In genomic region chr7:99355731-99356131, GRCm38 (mm10) we compare ENCODE assay signal across 9 mouse cellular contexts. TPM values are rescaled to one million over a fixed set of nuclear protein-coding genes. Genes with fewer than 3 reads are reported as not detected.
DNase-seq lines count a peak whose midpoint lies in the region; TF ChIP-seq lines count a peak whose summit lies in the region.
"Had no signal": no experiment of that assay in that cellular context is flagged by ENCODE, and none has a peak within 500 bp of the region (broad histone marks: within the 10 kb centered on the region; RNA-seq: fewer than 3 reads in every experiment).

No protein-coding gene starts in this region.

- peak overlapping the region; percentile 83 for H3K27ac ChIP-seq in layer of hippocampus, adult 2 months

- intact Hi-C loops in heart, postnatal 36 days (cut with DNase I): no loop called here

- DNase-seq in urinary bladder, adult 2 months (ENCODE audit: low spot score): peak; percentile 32
- DNase-seq in urinary bladder, postnatal 10 days (ENCODE audit: low spot score): no peak
- DNase-seq in frontal cortex, adult 2 months (ENCODE audit: extremely low spot score in 1 of 2, low spot score in 1 of 2): peak; percentile 67 to 85
- DNase-seq in heart, postnatal 36 days: peak; percentile 74 to 78
- peak; percentile 55 to 74 for DNase-seq in layer of hippocampus, adult 2 months (ENCODE audit: low spot score in 2 of 2)
- peak; percentile 71 for DNase-seq in lung, adult 2 months
- peak; percentile 79 for DNase-seq in retina, embryonic 14.5 days (ENCODE audit: low spot score)
- DNase-seq in thymus, postnatal 25 days: no peak

- peak overlapping the region; percentile 17 for H3K4me3 ChIP-seq in layer of hippocampus, adult 2 months
- no peak overlapping the region for H3K4me3 ChIP-seq in lung, adult 2 months (replicated peaks; ENCODE audit: extremely low read depth, low read depth, low read length)

- TF ChIP-seq POLR2A in lung, adult 2 months (IDR thresholded peaks at IDR 0.05; ENCODE audit: borderline replicate concordance, extremely low read depth, low read depth, low read length): no peak; the same call in 1 of the 2 replicates

- no peak for TF ChIP-seq CTCF in layer of hippocampus, adult 2 months (conservative IDR thresholded peaks at IDR 0.05)
- no peak for TF ChIP-seq CTCF in lung, adult 2 months (IDR thresholded peaks at IDR 0.05; ENCODE audit: insufficient read depth, low read length)

- WGBS in lung, adult 2 months: 27% methylated on average over 7 of the region's 7 CpGs

- peaks cover 31% of the 10 kb centered on the region for H3K4me1 ChIP-seq in lung, adult 2 months (ENCODE audit: control insufficient read depth, insufficient read depth, low read length)

RNA-seq across cellular contexts. Expression of gene Serpinh1, which starts 2.7 kb away (rescaled TPM):
- 473 and 550 TPM in 2 replicates for polyA plus RNA-seq in urinary bladder, adult 2 months (2012; rRNA removed)
- 27.5 and 31.8 TPM in 2 replicates for polyA plus RNA-seq in frontal cortex, adult 2 months (2012; rRNA removed)
- total RNA-seq in heart, postnatal 36 days (2021): 100 to 1,000 TPM; 241 to 339 TPM
- 10 to 100 TPM; 20.7 to 21.1 TPM for total RNA-seq in layer of hippocampus, adult 2 months (2021)
- 364 and 388 TPM in 2 replicates for polyA plus RNA-seq in lung, adult 2 months (2012; rRNA removed)
- polyA plus RNA-seq: G1E had no signal

RNA-seq across cellular contexts. Expression of gene Gdpd5, which starts 25.5 kb away (rescaled TPM):
- 15.8 and 20.9 TPM in 2 replicates for polyA plus RNA-seq in urinary bladder, adult 2 months (2012; rRNA removed)
- 54.1 and 66.2 TPM in 2 replicates for polyA plus RNA-seq in frontal cortex, adult 2 months (2012; rRNA removed)
- total RNA-seq in heart, postnatal 36 days (2021): 10 to 100 TPM; 22.6 to 23.2 TPM
- 10 to 100 TPM; 20.8 to 24.3 TPM for total RNA-seq in layer of hippocampus, adult 2 months (2021)
- 26.5 and 27.2 TPM in 2 replicates for polyA plus RNA-seq in lung, adult 2 months (2012; rRNA removed)

Comparison
In these comparisons a context has a peak if more than half of its experiments do, and no peak if none do; other contexts are left out.
1. DNase-seq: peak in urinary bladder, adult 2 months (single experiment), frontal cortex, adult 2 months (2 of 2), heart, postnatal 36 days (2 of 2), layer of hippocampus, adult 2 months (2 of 2), lung, adult 2 months (single experiment) and retina, embryonic 14.5 days (single experiment); none in urinary bladder, postnatal 10 days (single experiment) and thymus, postnatal 25 days (single experiment).
2. RNA of gene Serpinh1, which starts 2.7 kb away (polyA plus RNA-seq): 473 to 550 TPM in urinary bladder, adult 2 months and 364 to 388 TPM in lung, adult 2 months; 27.5 to 31.8 TPM in frontal cortex, adult 2 months; every median in the first group is over 10 times any median in the second.